Mouse (Mus musculus): ENCODE measurements around the gene Cdipt. TPM values are rescaled to one million over a fixed set of nuclear protein-coding genes. Genes with fewer than 3 reads are reported as not detected.

Cdipt gene
- total and polyA plus RNA-seq, 3 experiments: 98.4 to 151 TPM; not detected in 1

GRCm38 (mm10) chr7:127020031-127020430, 44.3 kb downstream of the Cdipt start:
- Histone ChIP-seq H3K27ac (ENCODE audit: control insufficient read depth, low read depth, low read length) (no peak overlapping the region), H3K4me1 (ENCODE audit: control insufficient read depth in 1 of 2, insufficient read depth in 2 of 2, low read length in 2 of 2) (peaks cover 0 to 19% of the 10 kb centered on the region in 2 experiments; a peak in 3 of 4 replicates), H3K79me2 (ENCODE audit: control insufficient read depth, insufficient read depth, low read length, poor library complexity) (peaks cover 45% of the 10 kb centered on the region), H3K4me3 (ENCODE audit: control insufficient read depth in 1 of 2, insufficient read depth in 1 of 2, low read depth in 2 of 2, low read length in 2 of 2) (no peak overlapping the region), H3K36me3 (ENCODE audit: control insufficient read depth in 1 of 2, insufficient read depth in 2 of 2, low read length in 2 of 2) (peaks cover 0 to 26% of the 10 kb centered on the region in 2 experiments; a peak in 3 of 4 replicates), H3K27me3 (ENCODE audit: control insufficient read depth in 1 of 2, insufficient read depth in 2 of 2, low read length in 2 of 2) (no peaks in the 10 kb centered on the region), H3K9ac (ENCODE audit: control insufficient read depth, low read depth, low read length, poor library complexity, severe bottlenecking) (no peak overlapping the region), H3K9me3 (replicated peaks; ENCODE audit: insufficient read depth, low read length) (no peaks in the 10 kb centered on the region)
- TF ChIP-seq USF1 (IDR thresholded peaks at IDR 0.05; ENCODE audit: low read depth, low read length): no peak
- no peak for TF ChIP-seq MXI1 (IDR thresholded peaks at IDR 0.05; ENCODE audit: low read depth, low read length)
- TF ChIP-seq MAZ (IDR thresholded peaks at IDR 0.05; ENCODE audit: low read depth, low read length): no peak
- no peak for TF ChIP-seq MEF2A (IDR thresholded peaks at IDR 0.05; ENCODE audit: extremely low read depth, insufficient replicate concordance, low read depth, low read length, poor library complexity, severe bottlenecking)
- no peak for TF ChIP-seq ELF1 (IDR thresholded peaks at IDR 0.05; ENCODE audit: low read depth, low read length)
- no peak for TF ChIP-seq RCOR1 (IDR thresholded peaks at IDR 0.05; ENCODE audit: low read depth, low read length)
- no peak for DNase-seq (ENCODE audit: low read depth, low spot score)

DNA sequence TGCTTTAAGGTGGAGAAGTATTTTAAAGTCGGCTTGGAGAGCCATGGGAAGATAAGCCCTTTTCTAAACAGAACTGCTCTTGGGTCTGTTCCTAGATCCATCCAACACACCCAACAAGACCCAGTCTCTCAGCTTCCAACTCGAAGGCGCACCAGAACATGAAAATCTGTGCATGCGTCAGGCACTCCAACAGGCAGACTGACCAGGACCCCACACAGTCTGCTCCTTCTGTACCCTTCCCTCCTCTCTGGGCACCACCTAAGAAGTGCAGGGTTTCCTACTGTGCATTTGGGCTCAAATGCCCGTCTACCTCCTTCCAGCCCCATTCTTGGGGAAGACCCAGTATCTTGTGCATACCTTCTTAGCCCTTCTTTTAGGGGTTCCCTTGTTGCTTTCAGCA, 44.8 kb downstream of the Cdipt start:
- peaks cover 0 to 17% of the 10 kb centered on the region in 2 experiments; a peak in 3 of 4 replicates for H3K4me1 ChIP-seq (ENCODE audit: control insufficient read depth in 1 of 2, insufficient read depth in 2 of 2, low read length in 2 of 2)

DNA sequence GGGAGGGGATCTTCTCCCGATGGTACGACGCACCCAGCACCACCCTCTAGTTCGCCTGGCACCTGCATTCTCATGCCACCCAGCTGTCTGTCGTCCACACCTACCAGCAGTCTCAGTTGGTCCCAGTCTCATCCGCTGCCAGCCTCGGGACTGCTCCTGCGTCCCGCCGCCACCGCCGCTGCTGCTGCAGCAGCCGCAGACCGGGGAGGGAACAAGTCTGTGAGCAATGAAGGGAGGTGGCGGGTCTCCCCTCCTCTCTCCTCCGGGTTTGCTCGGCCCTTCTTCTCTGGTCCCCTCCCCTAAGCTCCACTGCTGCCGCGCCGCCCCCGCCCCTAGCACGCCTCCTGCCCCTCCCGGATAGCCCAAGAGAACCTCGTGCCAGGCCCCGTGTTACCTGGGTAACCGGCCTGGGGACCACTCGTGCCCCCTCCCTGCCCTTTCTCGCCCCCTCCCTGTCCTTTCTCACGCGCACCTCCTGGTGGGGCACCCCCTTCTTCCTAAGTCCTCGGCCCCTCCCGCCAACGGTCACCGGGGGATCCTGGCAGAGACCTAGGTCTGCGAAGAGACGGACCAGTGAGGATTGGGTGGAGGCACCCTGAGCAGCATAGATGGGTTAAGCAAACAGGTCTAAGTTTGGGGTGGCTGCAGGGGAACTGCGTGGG, 45.3 kb downstream of the Cdipt start, which contains the start of the genes Gm42742 and Prrt2:
Gm42742 (minus strand) TSS at position 197 of the 662 bp plus-strand sequence.
Prrt2 (minus strand) TSS at position 311 of the 662 bp plus-strand sequence.
- Histone ChIP-seq H3K9ac (ENCODE audit: control insufficient read depth, low read depth, low read length, poor library complexity, severe bottlenecking) (peak within 1 kb of the TSS; percentile 11; the same call in 1 of the 2 replicates), H3K9me3 (replicated peaks; ENCODE audit: insufficient read depth, low read length) (no peaks in the 10 kb centered on the region), H3K79me2 (ENCODE audit: control insufficient read depth, insufficient read depth, low read length, poor library complexity) (peaks cover 48% of the 10 kb centered on the region), H3K27me3 (ENCODE audit: control insufficient read depth in 1 of 2, insufficient read depth in 2 of 2, low read length in 2 of 2) (no peaks in the 10 kb centered on the region), H3K27ac (ENCODE audit: control insufficient read depth, low read depth, low read length) (no peak within 1 kb of the TSS), H3K4me3 (ENCODE audit: control insufficient read depth in 1 of 2, insufficient read depth in 1 of 2, low read depth in 2 of 2, low read length in 2 of 2) (no peak within 1 kb of the TSS), H3K4me1 (ENCODE audit: control insufficient read depth in 1 of 2, insufficient read depth in 2 of 2, low read length in 2 of 2) (peaks cover 0 to 17% of the 10 kb centered on the region in 2 experiments; a peak in 2 of 4 replicates), H3K36me3 (ENCODE audit: control insufficient read depth in 1 of 2, insufficient read depth in 2 of 2, low read length in 2 of 2) (peaks cover 0 to 22% of the 10 kb centered on the region in 2 experiments; a peak in 3 of 4 replicates)
- peak; percentile 54 for DNase-seq (ENCODE audit: low read depth, low spot score)
- TF ChIP-seq TAL1 (IDR thresholded peaks at IDR 0.05; ENCODE audit: low read length) (no peak), HCFC1 (IDR thresholded peaks at IDR 0.05; ENCODE audit: low read depth, low read length) (no peak), EP300 (IDR thresholded peaks at IDR 0.05; ENCODE audit: low read depth in 1 of 2, low read length in 2 of 2) (no peak), GABPA (IDR thresholded peaks at IDR 0.05; ENCODE audit: low read depth, low read length) (no peak), MYC (IDR thresholded peaks at IDR 0.05; ENCODE audit: low read depth, low read length) (no peak), POLR2AphosphoS2 (IDR thresholded peaks at IDR 0.05; ENCODE audit: low read length) (peak; percentile 98), ZNF384 (IDR thresholded peaks at IDR 0.05; ENCODE audit: low read depth, low read length) (no peak), RCOR1 (IDR thresholded peaks at IDR 0.05; ENCODE audit: low read depth, low read length) (no peak), TBP (IDR thresholded peaks at IDR 0.05; ENCODE audit: low read depth, low read length) (no peak), POLR2A (IDR thresholded peaks at IDR 0.05; ENCODE audit: control insufficient read depth in 1 of 2, insufficient read depth in 1 of 2, low read depth in 1 of 2, low read length in 2 of 2, poor library complexity in 1 of 2) (peak; percentile 62 to 66; a peak in 2 of 4 replicates), MYB (IDR thresholded peaks at IDR 0.05; ENCODE audit: low read depth, low read length) (0 out of 2 replicates have a peak, but pooled peaks have one; percentile 13), ZC3H11A (IDR thresholded peaks at IDR 0.05; ENCODE audit: low read depth, low read length) (no peak), MEF2A (IDR thresholded peaks at IDR 0.05; ENCODE audit: extremely low read depth, insufficient replicate concordance, low read depth, low read length, poor library complexity, severe bottlenecking) (no peak)

More for the DNA sequence above, 44.8 kb downstream of the Cdipt start:
- Histone ChIP-seq H3K27me3 (ENCODE audit: control insufficient read depth in 1 of 2, insufficient read depth in 2 of 2, low read length in 2 of 2) (no peaks in the 10 kb centered on the region), H3K79me2 (ENCODE audit: control insufficient read depth, insufficient read depth, low read length, poor library complexity) (peaks cover 47% of the 10 kb centered on the region), H3K9ac (ENCODE audit: control insufficient read depth, low read depth, low read length, poor library complexity, severe bottlenecking) (no peak overlapping the region), H3K36me3 (ENCODE audit: control insufficient read depth in 1 of 2, insufficient read depth in 2 of 2, low read length in 2 of 2) (peaks cover 0 to 26% of the 10 kb centered on the region in 2 experiments; a peak in 3 of 4 replicates), H3K4me3 (ENCODE audit: control insufficient read depth in 1 of 2, insufficient read depth in 1 of 2, low read depth in 2 of 2, low read length in 2 of 2) (no peak overlapping the region), H3K27ac (ENCODE audit: control insufficient read depth, low read depth, low read length) (no peak overlapping the region), H3K9me3 (replicated peaks; ENCODE audit: insufficient read depth, low read length) (no peaks in the 10 kb centered on the region)
- no peak for TF ChIP-seq POLR2AphosphoS5 (IDR thresholded peaks at IDR 0.05; ENCODE audit: borderline replicate concordance, low read depth, low read length)
- TF ChIP-seq ELF1 (IDR thresholded peaks at IDR 0.05; ENCODE audit: low read depth, low read length): no peak
- no peak for TF ChIP-seq RCOR1 (IDR thresholded peaks at IDR 0.05; ENCODE audit: low read depth, low read length)
- 0 out of 2 replicates have a peak, but pooled peaks have one; percentile 6 for TF ChIP-seq ZMIZ1 (IDR thresholded peaks at IDR 0.05; ENCODE audit: low read depth, low read length)
- no peak for TF ChIP-seq HCFC1 (IDR thresholded peaks at IDR 0.05; ENCODE audit: low read depth, low read length)
- TF ChIP-seq GABPA (IDR thresholded peaks at IDR 0.05; ENCODE audit: low read depth, low read length): no peak
- TF ChIP-seq USF1 (IDR thresholded peaks at IDR 0.05; ENCODE audit: low read depth, low read length): no peak
- peak; percentile 38 for DNase-seq (ENCODE audit: low read depth, low spot score)
